16 mouse cellular contexts compared by ENCODE assay signal in the genomic region with DNA sequence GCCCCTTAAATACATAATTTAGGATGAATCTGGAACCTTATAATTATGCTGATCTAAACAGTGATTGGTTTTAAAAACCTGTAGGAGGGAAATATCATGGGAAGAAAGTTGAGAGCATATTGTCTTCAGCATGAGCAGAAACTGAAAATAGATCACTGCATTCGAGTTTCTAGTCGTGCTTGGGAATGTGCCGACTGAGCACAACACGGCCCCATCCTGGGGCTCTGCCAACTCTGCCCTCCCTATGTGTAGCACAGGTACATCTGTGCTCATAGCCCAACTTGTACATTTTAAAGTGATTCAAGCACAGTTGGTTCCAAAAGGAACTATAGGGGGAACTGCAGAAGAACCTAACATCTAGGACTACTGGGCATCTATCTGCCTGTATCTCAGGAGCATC.
DNase-seq lines count a peak whose midpoint lies in the region; ATAC-seq lines count a peak whose summit lies in the region.
"Had no signal": no experiment of that assay in that cellular context is flagged by ENCODE, and none has a peak within 500 bp of the region (broad histone marks: within the 10 kb centered on the region; RNA-seq: fewer than 3 reads in every experiment).

No protein-coding gene starts in this region.

- peak; percentile 14 to 22 for DNase-seq in frontal cortex, postnatal 10 days (ENCODE audit: low spot score in 2 of 2)
- DNase-seq in layer of hippocampus, postnatal 14 days (ENCODE audit: low spot score in 2 of 2) = peak; percentile 16 to 32
- DNase-seq in left cerebral cortex, postnatal 36 days (ENCODE audit: low spot score in 2 of 2) = peak; percentile 61 to 68
- no peak for DNase-seq in lung, adult 18-20 months
- no peak for DNase-seq in heart, postnatal 36 days

- no peaks in the 10 kb centered on the region for H3K27me3 ChIP-seq in hindbrain, embryonic 13.5 days
- no peaks in the 10 kb centered on the region for H3K27me3 ChIP-seq in heart, embryonic 12.5 days (replicated peaks)
- H3K27me3 ChIP-seq: embryonic facial prominence, embryonic 12.5 days; forebrain, embryonic 15.5 days; Patski had no signal

- no peak overlapping the region for H3K4me2 ChIP-seq in hindbrain, embryonic 13.5 days
- H3K4me2 ChIP-seq in heart, embryonic 12.5 days = no peak overlapping the region
- H3K4me2 ChIP-seq: embryonic facial prominence, embryonic 12.5 days; forebrain, embryonic 15.5 days; hindbrain, embryonic 14.5 days; midbrain, embryonic 11.5 days had no signal

- WGBS in hindbrain, embryonic 13.5 days = 76% methylated on average over 4 of the region's 4 CpGs
- WGBS in heart, embryonic 12.5 days = 73% methylated on average over 4 of the region's 4 CpGs

- peak; percentile 88 for ATAC-seq in frontal cortex, adult (ENCODE audit: low TSS enrichment)
- no peak for ATAC-seq in hindbrain, embryonic 13.5 days (ENCODE audit: low FRiP score)
- no peak for ATAC-seq in heart, embryonic 12.5 days (ENCODE audit: insufficient number of reproducible peaks, low FRiP score)
- ATAC-seq: forebrain, embryonic 15.5 days; lung, postnatal 0 days; Patski had no signal

- H3K36me3 ChIP-seq in hindbrain, embryonic 13.5 days = no peaks in the 10 kb centered on the region
- H3K36me3 ChIP-seq in heart, embryonic 12.5 days = no peaks in the 10 kb centered on the region
- H3K36me3 ChIP-seq: embryonic facial prominence, embryonic 12.5 days; forebrain, embryonic 15.5 days; heart, embryonic 10.5 days had no signal

- no peak overlapping the region for H3K9ac ChIP-seq in hindbrain, embryonic 13.5 days
- H3K9ac ChIP-seq in heart, embryonic 12.5 days = no peak overlapping the region
- H3K9ac ChIP-seq: embryonic facial prominence, embryonic 12.5 days; forebrain, embryonic 15.5 days; hindbrain, embryonic 14.5 days had no signal

- intact Hi-C loops in left cerebral cortex, postnatal 36 days (cut with DNase I) = no loop called here
- intact Hi-C loops in heart, postnatal 36 days (cut with DNase I) = no loop called here

- H3K9me3 ChIP-seq in hindbrain, embryonic 13.5 days = no peaks in the 10 kb centered on the region
- H3K9me3 ChIP-seq in heart, embryonic 12.5 days (replicated peaks) = no peaks in the 10 kb centered on the region
- H3K9me3 ChIP-seq: embryonic facial prominence, embryonic 12.5 days; forebrain, embryonic 15.5 days; heart, embryonic 10.5 days had no signal

- no peaks in the 10 kb centered on the region for H3K4me1 ChIP-seq in hindbrain, embryonic 13.5 days (replicated peaks)
- no peaks in the 10 kb centered on the region for H3K4me1 ChIP-seq in heart, embryonic 12.5 days (replicated peaks)
- H3K4me1 ChIP-seq: embryonic facial prominence, embryonic 12.5 days; forebrain, embryonic 15.5 days; heart, embryonic 10.5 days had no signal

- no peak overlapping the region for H3K27ac ChIP-seq in hindbrain, embryonic 13.5 days
- H3K27ac ChIP-seq in heart, embryonic 12.5 days (ENCODE audit: poor library complexity, severe bottlenecking) = no peak overlapping the region
- H3K27ac ChIP-seq: embryonic facial prominence, embryonic 12.5 days; forebrain, embryonic 15.5 days; heart, embryonic 10.5 days; hindbrain, embryonic 14.5 days; kidney, postnatal 0 days had no signal

- H3K4me3 ChIP-seq in hindbrain, embryonic 13.5 days = no peak overlapping the region
- no peak overlapping the region for H3K4me3 ChIP-seq in heart, embryonic 12.5 days
- H3K4me3 ChIP-seq: embryonic facial prominence, embryonic 12.5 days; forebrain, embryonic 15.5 days; heart, embryonic 10.5 days had no signal

Comparison
In these comparisons a context has a peak if more than half of its experiments do, and no peak if none do; other contexts are left out.
1. DNase-seq: peak in frontal cortex, postnatal 10 days (2 of 2), layer of hippocampus, postnatal 14 days (2 of 2) and left cerebral cortex, postnatal 36 days (2 of 2); none in lung, adult 18-20 months (0 of 2) and heart, postnatal 36 days (0 of 2).